Mouse (Mus musculus): ENCODE measurements around the gene Vmn1r131.
"Not testable (repeated sequence)": the region's sequence is repeated elsewhere in the genome, so short reads cannot be mapped to it uniquely, and the experiment has no call there.

The Vmn1r131 gene

DNA sequence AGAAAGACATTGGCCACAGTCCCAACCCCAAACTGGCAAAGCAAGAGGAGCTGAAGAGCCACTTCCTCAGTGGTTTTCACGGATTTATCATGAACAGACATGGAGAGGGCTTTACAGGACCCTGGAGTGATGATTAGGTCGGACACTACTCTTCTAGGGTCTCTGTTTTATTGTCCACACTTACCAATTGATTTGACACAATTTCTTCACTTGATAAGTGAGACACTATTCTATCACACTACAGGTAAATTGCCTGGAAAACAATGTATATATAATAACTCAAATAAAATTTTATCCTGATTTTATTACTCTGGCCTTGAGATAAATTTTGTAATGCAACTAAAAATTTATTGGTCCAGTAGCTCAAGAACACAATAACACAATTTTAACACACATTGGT is at the start of gene Vmn1r131:
Gene Vmn1r131 (minus strand): TSS at position 101 of the 400 bp plus-strand sequence.
- not testable (repeated sequence) for DNase-seq (ENCODE audit: low read depth, low spot score)

DNA sequence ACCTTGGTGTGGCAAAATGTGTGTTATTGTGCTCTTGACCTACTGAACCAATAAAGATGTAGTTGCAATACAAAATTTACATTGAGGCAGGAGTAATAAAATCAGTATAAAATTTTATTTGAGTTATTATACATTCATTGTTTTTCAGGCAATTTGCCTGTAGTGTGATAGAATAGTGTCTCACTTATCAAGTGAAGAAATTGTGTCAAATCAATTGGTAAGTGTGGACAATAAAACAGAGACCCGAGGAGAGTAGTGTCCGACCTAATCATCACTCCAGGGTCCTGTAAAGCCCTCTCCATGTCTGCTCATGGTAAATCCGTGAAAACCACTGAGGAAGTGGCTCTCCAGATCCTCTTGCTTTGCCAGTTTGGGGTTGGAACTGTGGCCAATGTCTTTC is 34.4 kb downstream of the Vmn1r131 start, which contains the start of gene Vmn1r130:
Gene Vmn1r130 (plus strand): TSS at position 301 of the 400 bp plus-strand sequence.
- not testable (repeated sequence) for DNase-seq (ENCODE audit: low read depth, low spot score)

All from retina, adult 2 months (tissue).